Mouse (Mus musculus) hindbrain, embryonic 12.5 days (tissue): ENCODE results near the gene Fbln2. TPM values are rescaled to one million over a fixed set of nuclear protein-coding genes. Genes with fewer than 3 reads are reported as not detected.

Source experiments
- ATAC-seq: fragments of 200-750 bp; cut with Nextera tagmentation; 2 replicates; pipeline ENCODE4 v1.8.0; 2017; ENCODE audit warnings: moderate TSS enrichment; ENCODE audit not compliant: low FRiP score
- H3K27ac ChIP-seq: fragments of 300-500 bp; sonication (generic); 2 replicates; pipeline ENCODE4 v1.5.1; 2016; ENCODE audit warnings: mild to moderate bottlenecking
- H3K27me3 ChIP-seq: fragments of 300-500 bp; sonication (generic); 2 replicates; pipeline ENCODE4 v1.6.1; 2016; ENCODE audit warnings: mild to moderate bottlenecking
- H3K36me3 ChIP-seq: fragments of 300-500 bp; sonication (generic); 2 replicates; pipeline ENCODE4 v1.6.1; 2016; ENCODE audit warnings: mild to moderate bottlenecking
- H3K4me1 ChIP-seq: fragments of 300-500 bp; sonication (generic); 2 replicates; pipeline ENCODE4 v1.6.1; 2016
- H3K4me2 ChIP-seq: fragments of 300-500 bp; sonication (generic); replicated peaks from 2 replicates; pipeline ENCODE4 v1.6.1; 2016; ENCODE audit warnings: mild to moderate bottlenecking
- H3K4me3 ChIP-seq: fragments of 300-500 bp; sonication (generic); 2 replicates; pipeline ENCODE4 v1.5.1; 2016; ENCODE audit warnings: mild to moderate bottlenecking
- H3K9ac ChIP-seq: fragments of 300-500 bp; sonication (generic); 2 replicates; pipeline ENCODE4 v1.6.1; 2016; ENCODE audit warnings: mild to moderate bottlenecking, moderate library complexity
- H3K9me3 ChIP-seq: fragments of 300-500 bp; sonication (generic); replicated peaks from 2 replicates; pipeline ENCODE4 v1.6.1; 2016; ENCODE audit warnings: mild to moderate bottlenecking
- WGBS: fragments of 180-500 bp; shearing (Covaris S2); methylation state at CpG from one replicate; pipeline ENCODE4 v1.1.7; 2016; 5-methylcytosine and 5-hydroxymethylcytosine counted together
- polyA plus RNA-seq: library from polyadenylated mRNA; unstranded; fragments of >200 nt; fragmentation: Nextera tagmentation; extraction: Ambion mirVana; gene quantifications from 2 replicates; pipeline ENCODE4 v1.2.1, GENCODE M21; 2016

The Fbln2 gene
- polyA plus RNA-seq, 1 experiment from 2014 or later = 102 TPM

DNA sequence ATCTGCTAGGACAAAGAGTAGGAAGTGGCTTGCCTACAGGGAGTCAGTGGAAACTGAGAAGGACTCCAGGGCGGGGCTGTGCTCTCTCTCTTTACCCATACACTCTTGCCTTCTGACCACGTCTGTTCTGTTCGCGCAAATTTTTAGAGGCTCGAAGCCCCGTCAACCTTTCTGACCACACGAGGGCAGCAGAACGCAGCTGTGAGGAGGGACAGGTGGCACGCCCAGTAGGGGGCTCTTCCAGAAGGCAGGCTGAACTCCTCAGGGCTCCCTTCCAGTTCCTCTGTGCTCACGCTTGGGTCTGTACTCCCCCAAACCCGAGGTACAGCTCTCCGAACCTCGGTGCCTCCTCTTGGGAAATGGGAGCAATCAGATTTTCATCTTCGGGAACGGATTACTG, 74.4 kb downstream of the Fbln2 start:
- H3K4me2 ChIP-seq = no peak overlapping the region

GRCm38 (mm10) chr6:91287148-91287547, 74.9 kb downstream of the Fbln2 start:
- Histone ChIP-seq H3K4me2 (no peak overlapping the region), H3K4me3 (no peak overlapping the region), H3K36me3 (no peaks in the 10 kb centered on the region), H3K9ac (no peak overlapping the region), H3K27ac (no peak overlapping the region), H3K9me3 (no peaks in the 10 kb centered on the region), H3K27me3 (peaks cover 63% of the 10 kb centered on the region), H3K4me1 (peaks cover 32% of the 10 kb centered on the region)
- ATAC-seq = no peak
- 69% methylated on average over 4 of the region's 4 CpGs for WGBS

More for the DNA sequence above, 74.4 kb downstream of the Fbln2 start:
- peaks cover 67% of the 10 kb centered on the region for H3K27me3 ChIP-seq
- H3K4me1 ChIP-seq = peaks cover 32% of the 10 kb centered on the region
- no peak overlapping the region for H3K4me3 ChIP-seq
- H3K27ac ChIP-seq = no peak overlapping the region
- 0 out of 2 replicates have a peak, but pooled peaks have one; percentile 12 for ATAC-seq
- no peak overlapping the region for H3K9ac ChIP-seq
- 4% methylated on average over 15 of the region's 15 CpGs for WGBS
- H3K9me3 ChIP-seq = no peaks in the 10 kb centered on the region
- H3K36me3 ChIP-seq = no peaks in the 10 kb centered on the region

DNA sequence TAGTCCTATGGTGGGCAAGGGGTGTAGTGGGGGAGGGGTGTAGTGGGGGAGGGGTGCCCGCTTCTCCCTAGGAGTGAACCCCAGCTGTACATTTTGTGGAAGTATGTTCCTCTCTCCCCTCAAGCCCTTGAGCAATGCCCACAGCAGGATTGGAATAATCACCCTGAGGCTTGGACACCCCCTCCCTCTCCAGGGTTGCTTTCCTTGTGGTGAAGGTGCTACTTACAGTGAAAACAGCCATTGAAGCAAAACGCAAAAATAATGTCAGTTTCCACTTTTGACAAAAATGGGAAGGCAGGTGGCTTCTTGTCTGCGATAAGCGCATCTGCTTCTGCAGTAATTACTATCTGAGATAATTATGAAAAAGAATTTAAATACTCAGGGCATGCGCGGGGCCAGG, 75.4 kb downstream of the Fbln2 start:
- Histone ChIP-seq H3K27ac (no peak overlapping the region), H3K9me3 (no peaks in the 10 kb centered on the region), H3K36me3 (no peaks in the 10 kb centered on the region), H3K27me3 (peaks cover 58% of the 10 kb centered on the region), H3K9ac (no peak overlapping the region), H3K4me2 (no peak overlapping the region), H3K4me1 (peaks cover 32% of the 10 kb centered on the region), H3K4me3 (no peak overlapping the region)
- 79% methylated on average over 6 of the region's 6 CpGs for WGBS
- no peak for ATAC-seq

GRCm38 (mm10) chr6:91288251-91288785, 76.1 kb downstream of the Fbln2 start:
- no peaks in the 10 kb centered on the region for H3K9me3 ChIP-seq
- no peak overlapping the region for H3K4me2 ChIP-seq
- WGBS = 70% methylated on average over 3 of the region's 3 CpGs
- H3K9ac ChIP-seq = no peak overlapping the region
- no peak for ATAC-seq
- no peaks in the 10 kb centered on the region for H3K36me3 ChIP-seq
- H3K4me3 ChIP-seq = no peak overlapping the region
- no peak overlapping the region for H3K27ac ChIP-seq
- peaks cover 52% of the 10 kb centered on the region for H3K27me3 ChIP-seq
- H3K4me1 ChIP-seq = peaks cover 32% of the 10 kb centered on the region

GRCm38 (mm10) chr6:91288961-91289360, 76.7 kb downstream of the Fbln2 start:
- ATAC-seq = no peak
- no peaks in the 10 kb centered on the region for H3K9me3 ChIP-seq
- no peak overlapping the region for H3K27ac ChIP-seq
- no peak overlapping the region for H3K4me2 ChIP-seq
- peaks cover 32% of the 10 kb centered on the region for H3K4me1 ChIP-seq
- WGBS = 72% methylated on average over 1 of the region's 1 CpGs
- no peaks in the 10 kb centered on the region for H3K36me3 ChIP-seq
- no peak overlapping the region for H3K9ac ChIP-seq
- peaks cover 45% of the 10 kb centered on the region for H3K27me3 ChIP-seq
- no peak overlapping the region for H3K4me3 ChIP-seq

DNA sequence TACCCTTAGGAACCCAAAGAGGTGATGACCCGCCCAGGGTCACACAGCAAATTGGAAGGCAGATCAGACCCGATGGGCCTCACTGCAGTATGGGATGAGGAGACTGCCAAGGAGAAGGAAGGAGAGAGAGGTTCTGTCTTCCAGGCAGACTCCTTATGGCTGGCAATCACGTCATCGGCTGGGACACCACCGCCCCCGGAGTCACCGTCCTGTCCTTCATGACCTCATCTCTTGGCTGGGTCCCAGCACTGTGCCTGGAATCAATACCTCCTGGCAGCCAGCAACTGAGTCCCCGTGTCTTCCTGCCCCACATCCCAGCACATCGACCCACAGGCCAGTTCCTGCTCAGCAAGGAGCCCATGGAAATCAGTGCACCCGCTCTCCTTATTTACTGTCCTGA, 78.7 kb downstream of the Fbln2 start:
- WGBS = 83% methylated on average over 10 of the region's 10 CpGs
- H3K4me2 ChIP-seq = no peak overlapping the region
- no peak overlapping the region for H3K27ac ChIP-seq
- ATAC-seq = no peak
- no peaks in the 10 kb centered on the region for H3K36me3 ChIP-seq
- H3K9me3 ChIP-seq = no peaks in the 10 kb centered on the region
- H3K9ac ChIP-seq = no peak overlapping the region
- H3K4me3 ChIP-seq = no peak overlapping the region
- peaks cover 29% of the 10 kb centered on the region for H3K27me3 ChIP-seq
- peaks cover 13% of the 10 kb centered on the region for H3K4me1 ChIP-seq

DNA sequence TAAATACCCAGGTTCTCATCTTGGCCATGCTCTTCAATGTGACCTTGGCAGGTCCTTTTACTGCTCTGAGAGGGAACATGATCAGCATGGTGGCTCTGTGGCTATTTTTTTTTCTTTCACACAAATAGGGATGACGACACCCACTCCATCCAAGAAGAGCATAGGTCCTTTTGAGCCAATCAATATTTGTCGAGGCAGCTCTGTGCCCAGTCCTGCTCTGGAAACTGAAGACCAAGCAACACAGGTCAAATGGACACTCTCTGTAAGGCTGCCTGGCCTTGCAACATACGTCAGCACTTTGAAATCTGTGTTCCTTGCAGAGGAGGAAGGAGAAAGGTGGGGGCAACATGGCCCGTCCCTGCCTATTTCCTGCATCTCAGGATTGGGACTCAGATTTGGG, 83.2 kb downstream of the Fbln2 start:
- no peaks in the 10 kb centered on the region for H3K27me3 ChIP-seq
- H3K27ac ChIP-seq = no peak overlapping the region
- WGBS = 75% methylated on average over 4 of the region's 4 CpGs
- H3K9me3 ChIP-seq = no peaks in the 10 kb centered on the region
- H3K4me2 ChIP-seq = no peak overlapping the region
- peaks cover 13% of the 10 kb centered on the region for H3K4me1 ChIP-seq
- ATAC-seq = no peak
- no peaks in the 10 kb centered on the region for H3K36me3 ChIP-seq
- no peak overlapping the region for H3K4me3 ChIP-seq
- no peak overlapping the region for H3K9ac ChIP-seq

DNA sequence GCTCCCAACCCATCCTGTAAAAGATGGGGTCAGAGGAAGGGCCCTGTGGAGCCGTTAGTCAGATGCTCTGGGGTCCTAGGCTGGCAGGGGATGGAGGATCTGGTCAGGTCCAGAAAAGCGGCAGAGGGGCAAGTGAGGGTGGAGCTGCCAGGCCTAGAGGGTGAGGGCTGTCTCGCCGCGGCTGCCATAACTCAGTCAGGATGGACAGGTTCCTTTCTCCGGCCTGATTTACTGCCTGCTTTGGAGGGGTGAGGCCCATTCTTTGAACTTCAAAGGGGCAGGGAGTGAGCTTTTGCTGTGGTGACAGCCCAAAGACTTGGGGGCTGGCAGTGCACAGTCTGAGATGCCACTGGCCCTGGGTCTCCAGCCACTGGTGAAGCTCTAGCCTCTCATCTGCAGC, 86.6 kb downstream of the Fbln2 start:
- Histone ChIP-seq H3K9me3 (no peaks in the 10 kb centered on the region), H3K36me3 (no peaks in the 10 kb centered on the region), H3K9ac (no peak overlapping the region), H3K4me1 (peaks cover 36% of the 10 kb centered on the region), H3K4me2 (no peak overlapping the region), H3K4me3 (no peak overlapping the region), H3K27me3 (0 out of 2 replicates have a peak, but pooled peaks cover 5% of the 10 kb centered on the region), H3K27ac (no peak overlapping the region)
- no peak for ATAC-seq
- WGBS = 17% methylated on average over 6 of the region's 6 CpGs

DNA sequence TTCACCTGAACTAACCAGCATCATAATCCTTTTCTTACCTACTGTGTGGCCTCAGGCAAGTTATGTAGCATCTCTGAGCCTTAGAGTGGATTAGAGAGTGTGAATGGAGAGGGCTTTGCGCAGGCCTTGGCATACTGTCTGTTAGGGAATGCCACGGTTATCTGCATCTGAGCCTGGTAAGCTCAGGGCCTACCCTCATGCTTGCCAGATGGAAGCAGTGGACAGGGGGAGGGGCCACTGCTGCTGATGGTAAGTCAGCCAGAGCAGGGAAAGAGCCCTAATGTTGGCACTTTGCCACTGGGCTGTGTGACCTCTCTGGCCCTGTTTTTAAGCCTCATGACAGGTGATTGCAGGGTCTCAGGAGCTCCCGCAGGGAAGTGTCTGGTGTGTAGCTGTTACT, 87.8 kb downstream of the Fbln2 start:
- Histone ChIP-seq H3K27me3 (0 out of 2 replicates have a peak, but pooled peaks cover 5% of the 10 kb centered on the region), H3K36me3 (no peaks in the 10 kb centered on the region), H3K4me3 (no peak overlapping the region), H3K4me2 (no peak overlapping the region), H3K4me1 (peaks cover 36% of the 10 kb centered on the region), H3K27ac (no peak overlapping the region), H3K9me3 (no peaks in the 10 kb centered on the region), H3K9ac (no peak overlapping the region)
- no peak for ATAC-seq
- WGBS = 60% methylated on average over 3 of the region's 3 CpGs

- 22% methylated on average over 1 of the region's 1 CpGs for WGBS
- no peaks in the 10 kb centered on the region for H3K9me3 ChIP-seq
- ATAC-seq = peak; percentile 90
Observed at GRCm38 (mm10) chr6:91301839-91302238, 89.6 kb downstream of the Fbln2 start.

GRCm38 (mm10) chr6:91302337-91302736, 90.1 kb downstream of the Fbln2 start:
- Histone ChIP-seq H3K9ac (no peak overlapping the region), H3K9me3 (no peaks in the 10 kb centered on the region), H3K36me3 (no peaks in the 10 kb centered on the region), H3K4me2 (no peak overlapping the region), H3K4me3 (no peak overlapping the region), H3K4me1 (peaks cover 36% of the 10 kb centered on the region), H3K27me3 (0 out of 2 replicates have a peak, but pooled peaks cover 5% of the 10 kb centered on the region), H3K27ac (peak overlapping the region; percentile 91)
- WGBS = 56% methylated on average over 3 of the region's 3 CpGs
- ATAC-seq = peak; percentile 26; the same call in 1 of the 2 replicates

More at GRCm38 (mm10) chr6:91301839-91302238, 89.6 kb downstream of the Fbln2 start:
- Histone ChIP-seq H3K4me3 (no peak overlapping the region), H3K4me1 (peaks cover 36% of the 10 kb centered on the region), H3K9ac (no peak overlapping the region), H3K36me3 (no peaks in the 10 kb centered on the region), H3K27ac (peak overlapping the region; percentile 91), H3K27me3 (0 out of 2 replicates have a peak, but pooled peaks cover 5% of the 10 kb centered on the region), H3K4me2 (no peak overlapping the region)

GRCm38 (mm10) chr6:91304172-91304571, 91.9 kb downstream of the Fbln2 start:
- ATAC-seq = no peak
- 88% methylated on average over 4 of the region's 4 CpGs for WGBS
- no peak overlapping the region for H3K9ac ChIP-seq
- H3K27me3 ChIP-seq = 0 out of 2 replicates have a peak, but pooled peaks cover 5% of the 10 kb centered on the region
- peaks cover 30% of the 10 kb centered on the region for H3K4me1 ChIP-seq
- no peaks in the 10 kb centered on the region for H3K9me3 ChIP-seq
- H3K4me2 ChIP-seq = no peak overlapping the region
- H3K4me3 ChIP-seq = no peak overlapping the region
- H3K36me3 ChIP-seq = no peaks in the 10 kb centered on the region
- H3K27ac ChIP-seq = no peak overlapping the region

- H3K9ac ChIP-seq = no peak overlapping the region
- 65% methylated on average over 1 of the region's 1 CpGs for whole genome bisulfite sequencing
- H3K27ac ChIP-seq = no peak overlapping the region
- H3K9me3 ChIP-seq = no peaks in the 10 kb centered on the region
- ATAC-seq = no peak
- H3K4me3 ChIP-seq = no peak overlapping the region
- 0 out of 2 replicates have a peak, but pooled peaks cover 3% of the 10 kb centered on the region for H3K27me3 ChIP-seq
- no peak overlapping the region for H3K4me2 ChIP-seq
- no peaks in the 10 kb centered on the region for H3K4me1 ChIP-seq
- H3K36me3 ChIP-seq = no peaks in the 10 kb centered on the region
Observed at GRCm38 (mm10) chr6:91307972-91308371, 95.7 kb downstream of the Fbln2 start.
